Mouse (Mus musculus) heart, adult 18-20 months (tissue): Measurements from ENCODE around the gene Gm13694. TPM values are rescaled to one million over a fixed set of nuclear protein-coding genes. Genes with fewer than 3 reads are reported as not detected.
A peak's percentile ranks its signal among the peaks of the same experiment; 100 is the strongest.

Source experiments
- DNase-seq, 2 experiments: peaks; one replicate each; pipeline ENCODE4 v3.0.0; 2021 to 2022; ENCODE audit warnings: mixed read lengths in 1 of 2
- total RNA-seq, 2 experiments: library from RNA; stranded (reverse); gene quantifications; 2 replicates each; pipeline ENCODE4 v1.2.3; 2021

Gene Gm13694
- total RNA-seq, 2 experiments from 2014 or later = 0.75 to 0.77 TPM

DNA sequence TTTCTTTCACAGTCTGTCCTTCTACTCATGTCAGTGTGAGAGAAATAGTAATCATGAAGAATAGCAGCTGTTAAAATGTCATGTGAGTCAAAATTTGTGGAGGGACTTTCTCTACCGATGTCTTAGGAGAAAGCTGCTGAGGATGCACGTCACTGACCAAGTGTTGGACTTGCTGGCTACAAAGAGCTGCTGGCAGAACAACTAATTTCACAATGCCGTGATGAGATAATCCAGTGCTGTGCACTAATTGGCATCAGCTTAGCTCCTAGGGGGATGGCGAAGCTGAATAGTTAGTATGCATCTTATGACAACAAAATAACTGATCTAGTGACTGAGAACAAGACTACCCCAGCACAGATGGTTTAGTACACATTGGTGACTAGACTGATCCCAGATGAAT, 46.5 kb downstream of the Gm13694 start:
- DNase-seq = peak; percentile 72 to 86

Other genes starting within 250 kb of the Gm13694 start
- under 1 TPM; 0.52 to 0.80 TPM for gene Fam171b, start 166.3 kb upstream of the Gm13694 start, total RNA-seq
- gene Zswim2, start 37.7 kb upstream of the Gm13694 start, total RNA-seq = not detected
- under 1 TPM; 0.75 to 0.77 TPM for gene Gm13698, start 23.2 kb upstream of the Gm13694 start, total RNA-seq
- gene Gm13693, start 17.4 kb upstream of the Gm13694 start, total RNA-seq = under 1 TPM; 0.75 to 0.77 TPM
- under 1 TPM in 1 of 2 experiments, not detected in 1; 0.75 TPM for gene Gm13695, start 11.6 kb upstream of the Gm13694 start, total RNA-seq
- under 1 TPM; 0.75 to 0.77 TPM for gene Gm13696, start 5.8 kb upstream of the Gm13694 start, total RNA-seq
- gene Gm13697, start 5.8 kb downstream of the Gm13694 start, total RNA-seq = under 1 TPM; 0.75 to 0.77 TPM
- gene Gm13691, start 11.6 kb downstream of the Gm13694 start, total RNA-seq = under 1 TPM; 0.75 to 0.77 TPM